Mouse (Mus musculus) embryo, embryonic 10.5 days (tissue): ENCODE data around the gene Cul4b.
"Not testable (repeated sequence)": the region's sequence is repeated elsewhere in the genome, so short reads cannot be mapped to it uniquely, and the experiment has no call there.

Experiments used
- DNase-seq: peaks from one replicate; pipeline ENCODE4 v3.0.0-alpha.2; 2015; ENCODE audit warnings: low spot score

The Cul4b gene

GRCm38 (mm10) chrX:38576078-38576477 lies at the start of gene Cul4b:
Gene Cul4b, minus strand, starts transcription at chrX:38576196.
- DNase-seq, result no peak

DNA sequence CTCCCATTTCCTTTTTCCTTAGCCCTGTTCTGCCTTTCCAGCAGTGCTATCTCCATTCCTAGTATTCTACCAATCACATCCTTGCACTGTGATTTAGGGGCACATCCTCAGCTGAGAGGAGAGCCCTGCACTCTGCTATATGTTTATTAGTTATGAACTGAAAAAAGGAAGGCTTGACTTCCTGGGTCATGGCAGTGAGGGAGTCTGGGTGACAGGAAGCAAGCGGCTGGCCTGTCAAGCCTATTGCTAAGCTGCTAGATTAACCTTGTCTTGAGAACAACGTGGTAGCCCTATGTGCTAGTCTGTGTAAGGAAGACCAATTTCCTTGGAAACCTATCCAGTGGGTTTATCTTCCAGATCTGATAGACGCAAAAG lies 25.0 kb upstream of the Cul4b start:
- DNase-seq, result peak; percentile 27

GRCm38 (mm10) chrX:38600177-38600994 lies 24.4 kb upstream of the Cul4b start, which contains the start of gene Mcts1:
Gene Mcts1, plus strand, starts transcription at chrX:38600578.
- DNase-seq, result peak; percentile 87

GRCm38 (mm10) chrX:38593180-38593889 lies 17.3 kb upstream of the Cul4b start:
- no peak for DNase-seq

DNA sequence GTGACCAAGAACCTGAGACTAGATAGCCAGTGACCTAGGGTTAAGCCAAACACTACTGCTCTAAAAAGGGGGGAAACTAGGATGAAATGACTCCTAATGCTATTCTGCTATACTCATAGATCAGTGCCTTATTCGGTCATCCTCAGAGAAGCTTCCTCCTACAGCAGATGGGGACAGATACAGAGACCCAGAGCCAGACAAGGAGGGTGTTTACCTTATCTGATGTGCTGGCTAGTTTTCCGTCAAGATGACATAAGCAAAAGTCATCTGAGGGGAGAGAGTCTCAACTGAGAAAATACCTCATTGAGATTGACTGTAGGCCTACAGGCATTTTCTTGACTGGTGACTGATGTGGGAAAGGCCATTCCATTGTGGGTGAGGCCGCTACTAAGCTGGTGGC lies 15.8 kb upstream of the Cul4b start:
- no peak for DNase-seq

DNA sequence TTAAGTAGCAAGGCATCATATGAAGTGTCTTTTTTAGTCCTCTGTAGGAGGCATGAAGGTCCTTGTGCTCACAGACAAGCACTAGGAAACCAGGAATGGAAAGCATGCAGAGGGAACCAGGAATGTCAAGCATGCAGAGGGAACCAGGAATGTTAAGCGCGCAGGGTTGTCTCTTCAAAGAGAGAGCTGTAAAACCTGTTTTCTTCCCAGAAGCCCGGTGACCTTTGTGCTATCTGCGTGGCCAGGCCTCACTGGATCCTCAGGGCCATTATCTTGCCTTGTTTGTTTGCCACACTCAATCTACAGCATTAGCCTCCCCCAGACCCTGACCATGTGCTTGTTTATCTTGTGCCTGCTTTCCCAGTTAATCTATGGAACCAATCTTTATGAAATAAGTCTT lies 13.8 kb upstream of the Cul4b start:
- peak; percentile 40 for DNase-seq

GRCm38 (mm10) chrX:38583261-38583660 lies 7.3 kb upstream of the Cul4b start:
- DNase-seq, result no peak

DNA sequence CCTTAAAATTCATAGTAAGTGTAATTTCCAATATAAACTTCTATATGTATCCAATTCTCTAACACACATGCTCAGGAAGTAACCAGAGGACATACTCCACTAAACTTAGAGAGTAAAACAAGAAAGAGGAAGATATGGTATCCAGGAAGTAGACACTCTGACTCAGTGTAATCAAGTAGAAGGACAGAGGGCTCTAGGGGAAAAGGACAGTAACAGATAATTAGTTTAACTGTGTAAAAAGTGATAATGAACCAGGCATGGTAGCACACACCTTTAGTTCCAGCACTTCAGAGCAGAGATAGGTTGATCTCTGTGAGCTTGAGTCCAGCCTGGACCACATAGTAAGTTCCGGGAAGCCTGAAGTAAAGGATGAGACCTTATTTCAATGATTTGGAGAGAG lies 5.1 kb upstream of the Cul4b start:
- DNase-seq, result no peak

- no peak for DNase-seq
Measured at GRCm38 (mm10) chrX:38566521-38567205, 9.3 kb downstream of the Cul4b start.

DNA sequence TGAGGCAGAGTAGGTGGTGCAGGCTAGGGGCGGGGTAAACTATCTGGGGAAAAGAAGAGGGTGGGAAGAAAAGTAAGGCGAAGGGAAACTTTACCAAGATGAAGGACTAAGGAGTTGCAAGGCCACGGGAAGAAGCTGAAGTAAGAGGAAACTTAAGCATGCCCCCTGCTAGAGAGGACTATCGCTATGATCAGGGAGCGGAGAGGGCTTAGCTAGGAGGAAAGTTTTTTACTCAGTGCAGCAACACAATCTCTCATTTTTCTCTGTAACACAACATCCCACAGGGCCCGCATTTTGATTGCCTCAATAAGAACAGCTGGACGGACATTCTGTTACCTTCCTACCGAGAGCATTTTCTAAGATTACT lies 10.8 kb downstream of the Cul4b start:
- DNase-seq, result no peak

GRCm38 (mm10) chrX:38564542-38565175 lies 11.3 kb downstream of the Cul4b start:
- peak; percentile 86 for DNase-seq

DNA sequence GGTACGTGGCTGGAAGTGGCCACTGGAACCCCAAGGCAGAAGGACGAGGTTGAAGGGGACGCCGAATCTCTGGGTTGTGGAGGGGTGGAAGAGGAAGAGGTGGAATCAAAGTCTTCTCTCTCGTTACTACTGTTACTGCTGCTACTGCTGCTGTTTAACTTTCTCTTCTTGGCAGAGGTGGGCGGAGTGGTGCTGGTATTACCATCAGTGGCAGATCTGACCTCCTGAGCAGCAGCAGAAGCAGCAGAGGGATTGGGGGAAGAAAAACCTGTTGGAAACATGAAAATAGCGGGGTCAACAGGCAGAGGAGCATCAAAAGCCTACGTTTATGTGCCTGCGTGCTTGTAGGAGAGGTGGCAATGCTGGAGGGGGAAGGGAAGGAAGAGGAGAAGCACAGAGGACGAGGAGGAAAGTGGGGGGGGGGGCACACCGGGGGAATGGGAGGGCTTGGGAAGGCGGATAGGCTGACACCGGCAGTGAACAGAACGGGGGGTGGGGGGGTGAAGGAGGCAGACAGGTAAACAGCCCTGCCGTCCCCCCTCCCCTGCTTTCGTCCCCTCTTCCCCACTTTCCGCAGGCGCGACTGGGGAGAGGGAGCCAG lies 12.0 kb downstream of the Cul4b start:
- DNase-seq, result no peak

DNA sequence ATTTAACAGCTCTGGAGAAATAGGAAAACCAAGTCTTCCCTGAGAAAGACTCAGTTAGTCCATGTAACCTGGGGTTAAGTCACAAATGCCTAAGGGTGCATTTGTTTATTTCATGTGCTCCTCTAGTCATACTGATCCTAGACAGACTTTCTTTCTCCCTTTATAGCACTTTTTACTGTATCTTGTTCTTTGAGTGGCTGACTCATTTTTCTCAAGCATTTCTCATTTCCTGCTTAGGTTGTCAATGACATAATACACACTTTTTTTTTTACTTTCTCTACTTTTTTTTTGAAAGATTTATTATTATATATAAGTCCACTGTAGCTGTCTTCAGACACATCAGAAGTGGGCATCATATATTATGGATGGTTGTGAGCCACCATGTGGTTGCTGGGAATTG lies 22.7 kb downstream of the Cul4b start:
- no peak for DNase-seq

- DNase-seq, result peak; percentile 71
Measured at GRCm38 (mm10) chrX:38514556-38514955, 61.4 kb downstream of the Cul4b start.

- no peak for DNase-seq
Measured at GRCm38 (mm10) chrX:38504846-38505245, 71.2 kb downstream of the Cul4b start.

DNA sequence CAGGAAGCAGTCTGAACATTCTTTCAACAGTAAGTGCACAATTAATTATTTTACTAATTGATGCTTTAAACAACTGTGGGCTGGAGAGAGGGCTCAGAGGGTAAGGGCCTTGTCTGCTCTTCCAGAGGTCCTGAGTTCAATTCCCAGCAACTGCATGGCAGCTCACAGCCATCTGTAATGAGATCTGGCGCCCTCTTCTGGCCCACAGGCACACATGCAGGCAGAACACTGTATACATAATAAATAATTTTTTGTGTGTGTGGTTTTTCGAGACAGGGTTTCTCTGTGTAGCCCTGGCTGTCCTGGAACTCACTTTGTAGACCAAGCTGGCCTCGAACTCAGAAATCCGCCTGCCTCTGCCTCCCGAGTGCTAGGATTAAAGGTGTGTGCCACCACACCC lies 73.8 kb downstream of the Cul4b start:
- not testable (repeated sequence) for DNase-seq

DNA sequence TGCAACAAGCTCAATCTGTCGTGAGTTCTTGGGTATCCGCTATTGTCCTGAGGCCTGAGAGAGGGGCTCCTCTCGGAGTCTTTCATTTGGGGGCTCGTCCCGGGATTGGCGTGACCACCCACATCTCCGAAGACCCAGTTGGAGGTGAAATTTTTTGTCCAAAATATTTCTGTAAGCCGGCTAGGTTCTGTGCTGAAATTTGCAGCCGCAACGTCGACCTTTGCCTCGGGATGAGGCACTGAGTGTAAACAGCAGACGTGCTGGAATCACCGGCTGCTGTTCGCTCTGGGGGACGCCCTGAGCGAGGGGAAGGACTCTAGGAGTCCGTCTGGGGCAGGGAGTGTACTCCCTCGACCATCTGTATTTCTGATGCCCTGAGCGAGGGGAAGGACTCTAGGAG lies 90.5 kb downstream of the Cul4b start:
- DNase-seq, result peak; percentile 1
